Mouse (Mus musculus): ENCODE measurements around the gene Cst6. TPM values are rescaled to one million over a fixed set of nuclear protein-coding genes. Genes with fewer than 3 reads are reported as not detected.
"Not testable (repeated sequence)": the region's sequence is repeated elsewhere in the genome, so short reads cannot be mapped to it uniquely, and the experiment has no call there.

Gene Cst6
- polyA plus RNA-seq (2012; ENCODE audit: insufficient read depth, insufficient read length, missing spikeins): not detected in 2 replicates

- H3K27ac ChIP-seq (ENCODE audit: insufficient read depth, low read depth, low read length): not testable (repeated sequence)
- Histone ChIP-seq H3K4me3 (ENCODE audit: insufficient read depth, low read length) (peak within 1 kb of the TSS; percentile 2; the same call in 1 of the 2 replicates), H3K4me1 (ENCODE audit: control insufficient read depth, insufficient read depth, low read length) (peaks cover 12% of the 10 kb centered on the region)
Observed at GRCm38 (mm10) chr19:5349502-5349873, at the start of gene Cst6. Cst6 (minus strand) TSS chr19:5349574.

GRCm38 (mm10) chr19:5395371-5395770 is 46.0 kb upstream of the Cst6 start:
- Histone ChIP-seq H3K4me1 (ENCODE audit: control insufficient read depth, insufficient read depth, low read length) (peaks cover 13% of the 10 kb centered on the region), H3K27ac (ENCODE audit: insufficient read depth, low read depth, low read length) (no peak overlapping the region), H3K4me3 (ENCODE audit: insufficient read depth, low read length) (no peak overlapping the region)
- TF ChIP-seq CTCF (IDR thresholded peaks at IDR 0.05; ENCODE audit: low read depth, low read length) (no peak), POLR2A (IDR thresholded peaks at IDR 0.05; ENCODE audit: borderline replicate concordance, low read depth, low read length) (no peak)

- TF ChIP-seq CTCF (IDR thresholded peaks at IDR 0.05; ENCODE audit: low read depth, low read length) (no peak), POLR2A (IDR thresholded peaks at IDR 0.05; ENCODE audit: borderline replicate concordance, low read depth, low read length) (no peak)
Observed at GRCm38 (mm10) chr19:5394168-5394567, 44.8 kb upstream of the Cst6 start.

GRCm38 (mm10) chr19:5392892-5393291 is 43.5 kb upstream of the Cst6 start:
- peaks cover 13% of the 10 kb centered on the region for H3K4me1 ChIP-seq (ENCODE audit: control insufficient read depth, insufficient read depth, low read length)
- H3K4me3 ChIP-seq (ENCODE audit: insufficient read depth, low read length): no peak overlapping the region
- no peak overlapping the region for H3K27ac ChIP-seq (ENCODE audit: insufficient read depth, low read depth, low read length)
- TF ChIP-seq POLR2A (IDR thresholded peaks at IDR 0.05; ENCODE audit: borderline replicate concordance, low read depth, low read length): no peak
- no peak for TF ChIP-seq CTCF (IDR thresholded peaks at IDR 0.05; ENCODE audit: low read depth, low read length)

More at GRCm38 (mm10) chr19:5394168-5394567, 44.8 kb upstream of the Cst6 start:
- peaks cover 13% of the 10 kb centered on the region for H3K4me1 ChIP-seq (ENCODE audit: control insufficient read depth, insufficient read depth, low read length)
- H3K4me3 ChIP-seq (ENCODE audit: insufficient read depth, low read length): no peak overlapping the region
- no peak overlapping the region for H3K27ac ChIP-seq (ENCODE audit: insufficient read depth, low read depth, low read length)

GRCm38 (mm10) chr19:5390416-5390815 is 41.0 kb upstream of the Cst6 start:
- Histone ChIP-seq H3K27ac (ENCODE audit: insufficient read depth, low read depth, low read length) (no peak overlapping the region), H3K4me1 (ENCODE audit: control insufficient read depth, insufficient read depth, low read length) (peaks cover 22% of the 10 kb centered on the region), H3K4me3 (ENCODE audit: insufficient read depth, low read length) (peak overlapping the region; percentile 96)
- no peak for TF ChIP-seq CTCF (IDR thresholded peaks at IDR 0.05; ENCODE audit: low read depth, low read length)
- no peak for TF ChIP-seq POLR2A (IDR thresholded peaks at IDR 0.05; ENCODE audit: borderline replicate concordance, low read depth, low read length)

GRCm38 (mm10) chr19:5389647-5390046 is 40.3 kb upstream of the Cst6 start:
- H3K4me1 ChIP-seq (ENCODE audit: control insufficient read depth, insufficient read depth, low read length): peaks cover 15% of the 10 kb centered on the region
- H3K27ac ChIP-seq (ENCODE audit: insufficient read depth, low read depth, low read length): peak overlapping the region; percentile 78
- TF ChIP-seq POLR2A (IDR thresholded peaks at IDR 0.05; ENCODE audit: borderline replicate concordance, low read depth, low read length) (no peak), CTCF (IDR thresholded peaks at IDR 0.05; ENCODE audit: low read depth, low read length) (no peak)
- H3K4me3 ChIP-seq (ENCODE audit: insufficient read depth, low read length): peak overlapping the region; percentile 96

GRCm38 (mm10) chr19:5388588-5389242 is 39.3 kb upstream of the Cst6 start, which contains the start of gene Sart1:
Sart1 (minus strand) TSS chr19:5388703.
- Histone ChIP-seq H3K4me1 (ENCODE audit: control insufficient read depth, insufficient read depth, low read length) (peaks cover 9% of the 10 kb centered on the region), H3K4me3 (ENCODE audit: insufficient read depth, low read length) (peak within 1 kb of the TSS; percentile 96), H3K27ac (ENCODE audit: insufficient read depth, low read depth, low read length) (peak within 1 kb of the TSS; percentile 78)
- TF ChIP-seq CTCF (IDR thresholded peaks at IDR 0.05; ENCODE audit: low read depth, low read length) (no peak), POLR2A (IDR thresholded peaks at IDR 0.05; ENCODE audit: borderline replicate concordance, low read depth, low read length) (no peak)

- Histone ChIP-seq H3K4me1 (ENCODE audit: control insufficient read depth, insufficient read depth, low read length) (peaks cover 9% of the 10 kb centered on the region), H3K4me3 (ENCODE audit: insufficient read depth, low read length) (peak overlapping the region; percentile 90), H3K27ac (ENCODE audit: insufficient read depth, low read depth, low read length) (peak overlapping the region; percentile 67)
- TF ChIP-seq CTCF (IDR thresholded peaks at IDR 0.05; ENCODE audit: low read depth, low read length): no peak
- TF ChIP-seq POLR2A (IDR thresholded peaks at IDR 0.05; ENCODE audit: borderline replicate concordance, low read depth, low read length): no peak
Observed at GRCm38 (mm10) chr19:5388011-5388441, 38.7 kb upstream of the Cst6 start.

- H3K27ac ChIP-seq (ENCODE audit: insufficient read depth, low read depth, low read length): no peak overlapping the region
- no peak overlapping the region for H3K4me3 ChIP-seq (ENCODE audit: insufficient read depth, low read length)
- H3K4me1 ChIP-seq (ENCODE audit: control insufficient read depth, insufficient read depth, low read length): peaks cover 9% of the 10 kb centered on the region
- TF ChIP-seq CTCF (IDR thresholded peaks at IDR 0.05; ENCODE audit: low read depth, low read length): no peak
- no peak for TF ChIP-seq POLR2A (IDR thresholded peaks at IDR 0.05; ENCODE audit: borderline replicate concordance, low read depth, low read length)
Observed at GRCm38 (mm10) chr19:5384715-5385114, 35.3 kb upstream of the Cst6 start.

DNA sequence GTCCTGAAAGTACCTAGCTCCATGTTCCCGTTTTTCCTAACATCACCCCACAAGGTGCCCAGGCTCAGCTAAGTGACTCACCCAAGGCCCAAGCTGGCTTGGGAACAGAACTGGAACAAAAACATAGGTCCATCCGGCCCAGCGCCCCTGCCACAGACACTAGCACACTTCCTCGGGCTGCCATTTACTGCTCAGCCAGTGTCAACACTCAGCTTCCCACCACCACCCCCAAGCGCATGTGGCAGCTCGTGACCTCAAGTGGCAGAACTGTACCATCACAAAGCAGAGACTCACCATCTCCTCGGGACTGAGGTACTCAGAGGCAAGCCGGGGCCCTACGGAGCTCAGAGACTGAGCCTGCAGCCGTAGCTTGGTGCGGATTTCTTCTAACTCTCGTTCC is 34.0 kb upstream of the Cst6 start:
- H3K27ac ChIP-seq (ENCODE audit: insufficient read depth, low read depth, low read length): no peak overlapping the region
- peaks cover 9% of the 10 kb centered on the region for H3K4me1 ChIP-seq (ENCODE audit: control insufficient read depth, insufficient read depth, low read length)
- no peak overlapping the region for H3K4me3 ChIP-seq (ENCODE audit: insufficient read depth, low read length)
- TF ChIP-seq POLR2A (IDR thresholded peaks at IDR 0.05; ENCODE audit: borderline replicate concordance, low read depth, low read length) (no peak), CTCF (IDR thresholded peaks at IDR 0.05; ENCODE audit: low read depth, low read length) (no peak)

Measured in bone marrow macrophage, adult 2 months (primary cell).